In the genomic region with DNA sequence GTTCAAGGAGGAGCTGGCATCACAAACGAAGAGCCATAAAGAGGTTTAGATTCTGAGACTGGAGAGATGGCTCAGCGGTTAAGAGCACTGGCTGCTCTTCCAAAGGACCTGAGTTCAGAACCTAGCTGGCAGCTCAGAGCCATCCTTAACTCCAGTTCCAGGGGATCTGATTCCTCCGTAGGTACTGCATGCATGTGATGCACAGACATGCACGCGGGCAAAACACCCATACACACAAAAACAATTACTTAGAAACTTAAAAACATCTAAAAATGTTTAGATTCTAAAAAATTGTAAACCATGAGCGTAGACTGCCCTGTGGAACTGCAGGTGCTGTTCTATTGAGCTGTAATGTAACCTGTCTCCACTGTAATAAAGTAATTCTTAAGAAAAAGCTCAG, we compare ENCODE assay signal across 31 mouse cellular contexts. TPM values are rescaled to one million over a fixed set of nuclear protein-coding genes. Genes with fewer than 3 reads are reported as not detected.
DNase-seq lines count a peak whose midpoint lies in the region; TF ChIP-seq lines count a peak whose summit lies in the region.
"Had no signal": no experiment of that assay in that cellular context is flagged by ENCODE, and none has a peak within 500 bp of the region (broad histone marks: within the 10 kb centered on the region; RNA-seq: fewer than 3 reads in every experiment).

No protein-coding gene starts in this region.

- TF ChIP-seq EP300 in MEL (IDR thresholded peaks at IDR 0.05; ENCODE audit: low read depth in 1 of 2, low read length in 2 of 2) = no peak

- no peak overlapping the region for H3K9ac ChIP-seq in MEL (ENCODE audit: control insufficient read depth, low read depth, low read length, poor library complexity, severe bottlenecking)
- H3K9ac ChIP-seq: embryonic facial prominence, embryonic 12.5 days; embryonic facial prominence, embryonic 15.5 days; forebrain, postnatal 0 days; heart, embryonic 12.5 days; heart, embryonic 15.5 days; hindbrain, embryonic 13.5 days; intestine, embryonic 15.5 days had no signal

- DNase-seq in gastrocnemius, adult 2 months = no peak
- DNase-seq in gastrocnemius, postnatal 10 days = no peak
- DNase-seq in left cerebral cortex, adult 2 months (ENCODE audit: extremely low spot score in 1 of 2, low spot score in 2 of 2) = no peak
- no peak for DNase-seq in left cerebral cortex, postnatal 36 days (ENCODE audit: low spot score in 2 of 2)
- DNase-seq in MEL (ENCODE audit: low read depth, low spot score) = peak; percentile 28
- peak; percentile 82 for DNase-seq in ZHBTc4 (ENCODE audit: low read depth, low spot score)
- DNase-seq in c-Kit-positive CD71-positive TER-119-positive erythroid progenitor cells, embryonic 14.5 days (ENCODE audit: low spot score) = no peak
- DNase-seq in kidney, postnatal 25 days = no peak
- DNase-seq: adrenal gland, adult 2 months; adrenal gland, postnatal 14 days; B cell, adult 2 months; cerebellum, adult 11-12 months; cerebellum, adult 9-11 months; forebrain, postnatal 0 days; gastrocnemius, postnatal 36 days; heart, postnatal 10 days; heart, postnatal 36 days; kidney, adult 11 months had no signal

- no peaks in the 10 kb centered on the region for H3K79me2 ChIP-seq in MEL (ENCODE audit: control insufficient read depth, insufficient read depth, low read length, poor library complexity)

- no peak overlapping the region for H3K27ac ChIP-seq in gastrocnemius, adult 2 months
- no peak overlapping the region for H3K27ac ChIP-seq in left cerebral cortex, adult 2 months
- no peak overlapping the region for H3K27ac ChIP-seq in MEL (ENCODE audit: control insufficient read depth, low read depth, low read length)
- H3K27ac ChIP-seq: embryonic facial prominence, embryonic 12.5 days; embryonic facial prominence, embryonic 15.5 days; heart, embryonic 15.5 days; hindbrain, embryonic 10.5 days; hindbrain, embryonic 13.5 days; intestine, embryonic 15.5 days had no signal

- TF ChIP-seq POLR2A in MEL (IDR thresholded peaks at IDR 0.05; ENCODE audit: control insufficient read depth in 1 of 2, insufficient read depth in 1 of 2, low read depth in 1 of 2, low read length in 2 of 2, poor library complexity in 1 of 2) = no peak

- no peaks in the 10 kb centered on the region for H3K9me3 ChIP-seq in MEL (replicated peaks; ENCODE audit: insufficient read depth, low read length)
- H3K9me3 ChIP-seq: embryonic facial prominence, embryonic 12.5 days; embryonic facial prominence, embryonic 15.5 days; heart, embryonic 15.5 days; hindbrain, embryonic 13.5 days; intestine, embryonic 15.5 days had no signal

- no peaks in the 10 kb centered on the region for H3K4me1 ChIP-seq in MEL (ENCODE audit: control insufficient read depth in 1 of 2, insufficient read depth in 2 of 2, low read length in 2 of 2)
- H3K4me1 ChIP-seq: embryonic facial prominence, embryonic 12.5 days; embryonic facial prominence, embryonic 15.5 days; heart, embryonic 12.5 days; heart, embryonic 15.5 days; hindbrain, embryonic 10.5 days; hindbrain, embryonic 13.5 days; intestine, embryonic 15.5 days had no signal

- intact Hi-C loops in gastrocnemius, adult 2 months (cut with DNase I) = no loop called here
- intact Hi-C loops in left cerebral cortex, adult 2 months (cut with DNase I) = no loop called here
- intact Hi-C loops in left cerebral cortex, postnatal 36 days (cut with DNase I) = no loop called here

- peak; percentile 42 for TF ChIP-seq CTCF in gastrocnemius, adult 2 months (IDR thresholded peaks at IDR 0.05)
- TF ChIP-seq CTCF in left cerebral cortex, adult 2 months (IDR thresholded peaks at IDR 0.05) = peak; percentile 13
- peak; percentile 19 to 59 (median 51); a peak in 4 of 6 replicates for TF ChIP-seq CTCF in MEL (IDR thresholded peaks at IDR 0.05 in 2 of 3, conservative IDR thresholded peaks at IDR 0.05 in 1 of 3; ENCODE audit: control insufficient read depth in 1 of 3, insufficient read depth in 1 of 3, low read depth in 2 of 3, low read length in 3 of 3, poor library complexity in 1 of 3, severe bottlenecking in 1 of 3)

- H3K36me3 ChIP-seq in MEL (ENCODE audit: control insufficient read depth in 1 of 2, insufficient read depth in 2 of 2, low read length in 2 of 2) = no peaks in the 10 kb centered on the region
- H3K36me3 ChIP-seq: embryonic facial prominence, embryonic 12.5 days; embryonic facial prominence, embryonic 15.5 days; heart, embryonic 12.5 days; heart, embryonic 15.5 days; hindbrain, embryonic 10.5 days; hindbrain, embryonic 13.5 days; intestine, embryonic 15.5 days had no signal

- no peak overlapping the region for H3K4me3 ChIP-seq in gastrocnemius, adult 2 months
- no peak overlapping the region for H3K4me3 ChIP-seq in left cerebral cortex, adult 2 months
- H3K4me3 ChIP-seq in MEL (ENCODE audit: control insufficient read depth in 1 of 2, insufficient read depth in 1 of 2, low read depth in 2 of 2, low read length in 2 of 2) = no peak overlapping the region
- H3K4me3 ChIP-seq: embryonic facial prominence, embryonic 12.5 days; embryonic facial prominence, embryonic 15.5 days; heart, embryonic 12.5 days; heart, embryonic 15.5 days; hindbrain, embryonic 10.5 days; hindbrain, embryonic 13.5 days; intestine, embryonic 15.5 days had no signal

- H3K27me3 ChIP-seq in MEL (ENCODE audit: control insufficient read depth in 1 of 2, insufficient read depth in 2 of 2, low read length in 2 of 2) = no peaks in the 10 kb centered on the region; a peak in 2 of 4 replicates
- H3K27me3 ChIP-seq: CH12.LX; embryonic facial prominence, embryonic 12.5 days; embryonic facial prominence, embryonic 15.5 days; heart, embryonic 12.5 days; hindbrain, embryonic 13.5 days; intestine, embryonic 15.5 days had no signal

- peak; percentile 45 for TF ChIP-seq RAD21 in MEL (IDR thresholded peaks at IDR 0.05; ENCODE audit: low read depth, low read length)

TF ChIP-seq in MEL, 35 proteins besides CTCF, POLR2A, EP300 and RAD21:
- TF ChIP-seq USF2 (IDR thresholded peaks at IDR 0.05; ENCODE audit: borderline replicate concordance in 1 of 2, insufficient read depth in 1 of 2, low read depth in 1 of 2, low read length in 2 of 2) = no peak
- peak; percentile 59 for TF ChIP-seq SMC3 (IDR thresholded peaks at IDR 0.05; ENCODE audit: low read depth, low read length)

RNA-seq across cellular contexts. Expression of a gene that starts 45.9 kb away (rescaled TPM):
- total RNA-seq in gastrocnemius, adult 2 months (2021) = not detected
- total RNA-seq in gastrocnemius, postnatal 10 days (2021) = under 1 TPM; 0.21 to 0.56 TPM
- total RNA-seq in left cerebral cortex, adult 2 months (2021) = 10 to 100 TPM; 19.6 to 20.8 TPM
- 10 to 100 TPM; 19.5 to 23.3 TPM for total RNA-seq in left cerebral cortex, postnatal 36 days (2021)
- not detected in 2 replicates for total RNA-seq in MEL (2012; rRNA removed)
- polyA plus RNA-seq in MEL (2012; ENCODE audit: insufficient read depth in 1 of 2, insufficient read length in 2 of 2, low read depth in 1 of 2, low replicate concordance in 2 of 2, missing spikeins in 1 of 2) = not detected
- total RNA-seq: common myeloid progenitor, adult 5-6 weeks; granulocyte monocyte progenitor cell, adult 5-6 weeks had no signal

RNA-seq across cellular contexts. Expression of a gene that starts 49.1 kb away (rescaled TPM):
- total RNA-seq in gastrocnemius, adult 2 months (2021) = 1 to 10 TPM; 8.1 to 9.6 TPM
- 10 to 100 TPM; 15.2 to 15.4 TPM for total RNA-seq in gastrocnemius, postnatal 10 days (2021)
- 10 to 100 TPM; 14.1 to 20.8 TPM for total RNA-seq in left cerebral cortex, adult 2 months (2021)
- 10 to 100 TPM; 15.2 to 16.2 TPM for total RNA-seq in left cerebral cortex, postnatal 36 days (2021)
- total RNA-seq in MEL (2012; rRNA removed) = 211 and 246 TPM in 2 replicates
- 100 to 1,000 TPM; 140 to 199 TPM for polyA plus RNA-seq in MEL (2012; ENCODE audit: insufficient read depth in 1 of 2, insufficient read length in 2 of 2, low read depth in 1 of 2, low replicate concordance in 2 of 2, missing spikeins in 1 of 2)

RNA-seq across cellular contexts. Expression of a gene that starts 52.8 kb away (rescaled TPM):
- total RNA-seq in gastrocnemius, adult 2 months (2021) = 1 to 10 TPM; 4.0 to 5.0 TPM
- total RNA-seq in gastrocnemius, postnatal 10 days (2021) = 1 to 10 TPM; 3.8 to 5.5 TPM
- total RNA-seq in left cerebral cortex, adult 2 months (2021) = 1 to 10 TPM; 5.7 to 7.0 TPM
- total RNA-seq in left cerebral cortex, postnatal 36 days (2021) = 1 to 10 TPM; 4.7 to 7.2 TPM
- total RNA-seq in MEL (2012; rRNA removed) = 7.6 and 8.4 TPM in 2 replicates
- 1 to 10 TPM in 1 of 2 experiments, not detected in 1; 7.4 TPM for polyA plus RNA-seq in MEL (2012; ENCODE audit: insufficient read depth in 1 of 2, insufficient read length in 2 of 2, low read depth in 1 of 2, low replicate concordance in 2 of 2, missing spikeins in 1 of 2)

RNA-seq across cellular contexts. Expression of a gene that starts 53.2 kb away (rescaled TPM):
- not detected for total RNA-seq in gastrocnemius, adult 2 months (2021)
- not detected for total RNA-seq in gastrocnemius, postnatal 10 days (2021)
- total RNA-seq in left cerebral cortex, adult 2 months (2021) = under 1 TPM; 0.30 to 0.36 TPM
- under 1 TPM in 1 of 2 experiments, not detected in 1; 0.88 TPM for total RNA-seq in left cerebral cortex, postnatal 36 days (2021)
- not detected in 2 replicates for total RNA-seq in MEL (2012; rRNA removed)
- polyA plus RNA-seq in MEL (2012; ENCODE audit: insufficient read depth in 1 of 2, insufficient read length in 2 of 2, low read depth in 1 of 2, low replicate concordance in 2 of 2, missing spikeins in 1 of 2) = under 1 TPM in 1 of 2 experiments, not detected in 1; 0.04 TPM
- total RNA-seq: common myeloid progenitor, adult 5-6 weeks; ES-E14; gastrocnemius, adult 8-10 months; gastrocnemius, postnatal 36 days; granulocyte monocyte progenitor cell, adult 5-6 weeks; heart, postnatal 10 days; heart, postnatal 36 days had no signal
- polyA plus RNA-seq: forebrain, embryonic 11.5 days; heart, embryonic 12.5 days had no signal

Comparison
In these comparisons a context has a peak if more than half of its experiments do, and no peak if none do; other contexts are left out.
1. DNase-seq: peak in MEL (single experiment) and ZHBTc4 (single experiment); none in gastrocnemius, adult 2 months (single experiment), gastrocnemius, postnatal 10 days (single experiment), left cerebral cortex, adult 2 months (0 of 2), left cerebral cortex, postnatal 36 days (0 of 2), c-Kit-positive CD71-positive TER-119-positive erythroid progenitor cells, embryonic 14.5 days (single experiment) and kidney, postnatal 25 days (0 of 2).
2. RNA of a gene that starts 45.9 kb away (total RNA-seq): 19.5 to 23.3 TPM in left cerebral cortex, postnatal 36 days and 19.6 to 20.8 TPM in left cerebral cortex, adult 2 months; 0.21 to 0.56 TPM in gastrocnemius, postnatal 10 days, not detected in gastrocnemius, adult 2 months and not detected in MEL; every median in the first group is over 10 times any median in the second.
3. Peak in every context shown above with its lines, with median percentiles within 50 percentile points of each other: CTCF ChIP-seq.